Mouse (Mus musculus) bone marrow macrophage, adult 2 months (primary cell): ENCODE results near the gene 1810010H24Rik.

ENCODE experiments used
- CTCF ChIP-seq: IDR thresholded peaks from 2 replicates; pipeline ENCODE4 v1.5.1; 2012; ENCODE audit warnings: low read depth, mild to moderate bottlenecking, low read length, moderate library complexity
- POLR2A ChIP-seq: IDR thresholded peaks from 2 replicates; pipeline ENCODE4 v1.6.1; 2012; ENCODE audit warnings: mild to moderate bottlenecking, low read depth, low read length, borderline replicate concordance

DNA sequence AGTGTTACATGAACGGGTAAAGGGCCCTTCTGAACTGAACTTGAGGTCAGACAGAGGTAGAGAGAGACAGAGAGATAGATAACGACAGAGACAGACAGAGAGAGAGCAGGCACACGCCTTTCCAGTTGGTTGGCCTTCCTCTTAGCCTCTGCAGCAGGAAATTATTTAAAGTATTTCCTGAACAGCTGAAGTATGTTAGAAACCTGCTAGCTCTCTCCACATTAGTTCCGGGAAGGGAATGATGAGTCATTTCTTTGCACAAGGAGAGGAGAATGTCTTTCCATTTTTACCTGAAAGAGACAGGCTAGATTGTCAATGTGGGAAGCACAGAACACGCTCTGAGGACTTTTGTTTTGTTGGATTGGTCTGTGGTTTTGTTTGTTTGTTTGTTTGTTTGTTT lies 43.1 kb upstream of the 1810010H24Rik start:
- TF ChIP-seq CTCF (no peak), POLR2A (no peak)
